Mouse (Mus musculus) kidney, embryonic 16.5 days (tissue): ENCODE data around the gene Dact1. TPM values are rescaled to one million over a fixed set of nuclear protein-coding genes. Genes with fewer than 3 reads are reported as not detected.

ENCODE experiments used
- ATAC-seq: fragments of 200-750 bp; cut with Nextera tagmentation; 2 replicates; pipeline ENCODE4 v1.8.0; 2017; ENCODE audit warnings: moderate TSS enrichment; ENCODE audit not compliant: low FRiP score, low TSS enrichment
- H3K27ac ChIP-seq: fragments of 300-500 bp; sonication (generic); 2 replicates; pipeline ENCODE4 v1.5.1; 2014; ENCODE audit warnings: low read length
- H3K27me3 ChIP-seq: fragments of 300-500 bp; sonication (generic); 2 replicates; pipeline ENCODE4 v1.6.1; 2014; ENCODE audit warnings: low read length, control low read depth, mixed read lengths; ENCODE audit not compliant: insufficient read depth
- H3K36me3 ChIP-seq: fragments of 300-500 bp; sonication (generic); 2 replicates; pipeline ENCODE4 v1.6.1; 2014; ENCODE audit warnings: low read length, control low read depth, mixed read lengths; ENCODE audit not compliant: insufficient read depth
- H3K4me1 ChIP-seq: fragments of 300-500 bp; sonication (generic); 2 replicates; pipeline ENCODE4 v1.6.1; 2014; ENCODE audit warnings: low read length, control low read depth, mixed read lengths; ENCODE audit not compliant: insufficient read depth
- H3K4me2 ChIP-seq: fragments of 300-500 bp; sonication (generic); replicated peaks from 2 replicates; pipeline ENCODE4 v1.6.1; 2014; ENCODE audit warnings: low read depth, low read length
- H3K4me3 ChIP-seq: fragments of 300-500 bp; sonication (generic); 2 replicates; pipeline ENCODE4 v1.5.1; 2014; ENCODE audit warnings: mild to moderate bottlenecking, low read length
- H3K9ac ChIP-seq: fragments of 300-500 bp; sonication (generic); replicated peaks from 2 replicates; pipeline ENCODE4 v1.6.1; 2014; ENCODE audit warnings: low read length
- H3K9me3 ChIP-seq: fragments of 300-500 bp; sonication (generic); 2 replicates; pipeline ENCODE4 v1.6.1; 2016; ENCODE audit warnings: low read length, control low read depth
- WGBS: fragments of 180-500 bp; shearing (Covaris S2); extraction: QIAGEN DNeasy Blood & Tissue Kit; methylation state at CpG from one replicate; pipeline ENCODE4 v1.1.7; 2014; 5-methylcytosine and 5-hydroxymethylcytosine counted together
- polyA plus RNA-seq: library from polyadenylated mRNA; unstranded; fragments of >200 nt; fragmentation: Nextera tagmentation; extraction: Ambion mirVana; gene quantifications from 2 replicates; pipeline ENCODE4 v1.2.1, GENCODE M21; 2015

The Dact1 gene
- polyA plus RNA-seq, 1 experiment from 2014 or later = 12.5 TPM

DNA sequence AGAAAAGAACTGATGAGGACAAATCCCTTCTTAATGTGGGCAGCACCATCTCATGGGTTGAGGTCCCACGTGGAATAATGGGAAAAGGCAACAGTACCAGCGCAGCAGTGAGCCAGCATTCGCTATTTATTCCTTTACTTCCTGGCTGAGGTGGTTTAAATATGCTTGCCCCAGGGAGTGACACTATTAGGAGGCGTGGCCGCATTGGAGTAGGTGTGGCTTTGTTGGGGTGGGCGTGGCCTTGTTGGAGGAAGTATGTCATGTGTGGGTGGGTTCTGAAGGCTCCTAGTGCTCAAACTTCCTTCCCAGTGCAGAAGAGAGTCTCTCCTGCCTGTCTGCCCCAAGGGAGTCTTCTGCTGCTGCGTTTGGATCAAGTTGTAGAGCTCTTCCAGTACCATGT lies 51.9 kb downstream of the Dact1 start:
- 91% methylated on average over 7 of the region's 7 CpGs for WGBS
- H3K36me3 ChIP-seq = no peaks in the 10 kb centered on the region
- H3K9me3 ChIP-seq = no peaks in the 10 kb centered on the region
- H3K27me3 ChIP-seq = no peaks in the 10 kb centered on the region
- no peak for ATAC-seq
- H3K27ac ChIP-seq = no peak overlapping the region
- H3K9ac ChIP-seq = no peak overlapping the region
- no peak overlapping the region for H3K4me2 ChIP-seq
- 0 out of 2 replicates have a peak, but pooled peaks cover 3% of the 10 kb centered on the region for H3K4me1 ChIP-seq
- H3K4me3 ChIP-seq = no peak overlapping the region

DNA sequence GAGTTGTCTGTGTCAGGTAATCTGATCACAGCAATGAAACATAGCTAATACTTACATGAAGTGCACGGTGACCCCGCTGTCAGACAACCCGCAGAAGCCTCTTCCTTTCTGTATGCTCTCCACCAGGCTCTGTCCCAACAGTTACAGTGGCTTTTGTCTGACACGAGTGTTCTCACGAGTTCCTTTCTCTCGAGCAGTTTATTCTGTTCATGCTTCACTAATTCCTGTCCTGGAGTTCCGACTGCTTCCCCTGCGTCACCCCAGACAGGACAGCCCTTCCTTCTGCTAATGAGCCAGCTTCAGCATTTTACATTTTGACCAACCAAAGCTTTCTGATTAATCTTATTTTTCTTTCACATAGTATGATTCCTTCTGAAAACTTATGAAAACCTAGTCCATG lies 52.7 kb downstream of the Dact1 start:
- no peaks in the 10 kb centered on the region for H3K36me3 ChIP-seq
- H3K27me3 ChIP-seq = no peaks in the 10 kb centered on the region
- no peak overlapping the region for H3K4me3 ChIP-seq
- H3K9ac ChIP-seq = no peak overlapping the region
- 60% methylated on average over 8 of the region's 8 CpGs for WGBS
- H3K9me3 ChIP-seq = no peaks in the 10 kb centered on the region
- no peak for ATAC-seq
- H3K27ac ChIP-seq = no peak overlapping the region
- no peak overlapping the region for H3K4me2 ChIP-seq
- 0 out of 2 replicates have a peak, but pooled peaks cover 3% of the 10 kb centered on the region for H3K4me1 ChIP-seq

DNA sequence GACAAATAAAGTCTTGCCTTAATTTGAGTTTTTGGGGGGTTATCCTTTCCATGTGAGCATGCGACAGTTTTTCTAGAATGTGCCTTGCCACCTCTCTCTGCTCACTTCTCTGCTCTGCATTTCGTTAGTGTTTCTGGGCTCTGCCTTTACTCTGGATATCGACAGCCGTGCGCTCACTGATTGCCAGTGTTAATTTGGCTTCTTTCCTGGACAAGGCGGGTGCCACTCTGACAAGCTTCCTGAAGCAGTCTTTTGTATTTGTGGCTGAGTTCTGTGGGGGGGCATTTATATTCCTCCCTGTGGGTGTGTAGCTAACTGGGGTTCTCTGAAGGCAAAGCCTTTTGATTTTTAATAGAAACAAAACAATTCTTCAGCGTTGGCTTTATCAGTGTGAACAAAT lies 54.4 kb downstream of the Dact1 start:
- H3K27ac ChIP-seq = no peak overlapping the region

DNA sequence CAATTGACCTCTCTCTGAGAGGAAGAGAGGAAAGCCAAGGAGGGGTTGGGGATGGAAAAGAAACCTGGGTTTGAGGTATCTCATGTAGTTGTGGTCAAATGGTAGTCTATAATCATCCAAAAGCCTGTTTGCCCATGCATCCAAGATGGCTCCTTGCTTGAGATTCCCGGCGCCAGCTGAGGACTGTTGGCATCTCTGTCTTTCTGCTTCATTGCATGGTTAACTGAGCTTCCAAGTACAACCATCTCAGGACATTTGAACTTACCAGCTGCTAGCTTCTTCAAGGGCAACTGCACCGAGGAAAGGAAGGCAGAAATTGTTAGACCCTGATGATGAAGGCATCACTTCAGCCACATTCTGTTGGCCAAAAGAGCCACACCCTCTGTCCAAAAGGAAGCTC lies 54.8 kb downstream of the Dact1 start:
- Histone ChIP-seq H3K27ac (no peak overlapping the region), H3K4me1 (0 out of 2 replicates have a peak, but pooled peaks cover 3% of the 10 kb centered on the region), H3K27me3 (no peaks in the 10 kb centered on the region), H3K36me3 (no peaks in the 10 kb centered on the region), H3K9ac (no peak overlapping the region), H3K9me3 (no peaks in the 10 kb centered on the region), H3K4me2 (no peak overlapping the region), H3K4me3 (no peak overlapping the region)
- WGBS = 69% methylated on average over 3 of the region's 3 CpGs
- ATAC-seq = no peak

More for the DNA sequence above, 54.4 kb downstream of the Dact1 start:
- no peaks in the 10 kb centered on the region for H3K9me3 ChIP-seq
- H3K36me3 ChIP-seq = no peaks in the 10 kb centered on the region
- H3K9ac ChIP-seq = no peak overlapping the region
- no peak for ATAC-seq
- H3K27me3 ChIP-seq = no peaks in the 10 kb centered on the region
- H3K4me3 ChIP-seq = no peak overlapping the region
- WGBS = 80% methylated on average over 7 of the region's 7 CpGs
- H3K4me1 ChIP-seq = 0 out of 2 replicates have a peak, but pooled peaks cover 3% of the 10 kb centered on the region
- H3K4me2 ChIP-seq = no peak overlapping the region

DNA sequence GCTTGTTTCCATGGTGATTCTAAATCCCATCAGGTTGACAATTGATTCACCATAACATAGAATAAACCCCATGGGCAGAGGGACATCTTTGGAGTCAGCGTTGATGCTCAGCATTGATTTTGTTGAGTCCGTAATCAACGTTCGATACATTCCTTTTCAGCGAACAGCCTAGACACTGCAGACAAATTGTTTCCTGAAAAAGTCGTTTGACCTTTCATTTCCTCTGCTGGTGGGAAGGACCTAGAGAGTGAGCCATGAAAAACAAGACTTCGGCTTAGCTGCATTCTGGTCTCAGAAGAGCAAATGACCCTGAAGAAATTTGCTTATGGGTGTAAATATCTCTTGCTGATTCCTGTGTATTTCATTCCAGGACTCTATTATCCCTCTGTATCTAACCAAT lies 55.5 kb downstream of the Dact1 start:
- Histone ChIP-seq H3K4me2 (no peak overlapping the region), H3K9me3 (no peaks in the 10 kb centered on the region), H3K4me1 (0 out of 2 replicates have a peak, but pooled peaks cover 3% of the 10 kb centered on the region), H3K27me3 (no peaks in the 10 kb centered on the region), H3K9ac (no peak overlapping the region), H3K27ac (no peak overlapping the region), H3K36me3 (no peaks in the 10 kb centered on the region), H3K4me3 (no peak overlapping the region)
- no peak for ATAC-seq
- WGBS = 39% methylated on average over 7 of the region's 7 CpGs

DNA sequence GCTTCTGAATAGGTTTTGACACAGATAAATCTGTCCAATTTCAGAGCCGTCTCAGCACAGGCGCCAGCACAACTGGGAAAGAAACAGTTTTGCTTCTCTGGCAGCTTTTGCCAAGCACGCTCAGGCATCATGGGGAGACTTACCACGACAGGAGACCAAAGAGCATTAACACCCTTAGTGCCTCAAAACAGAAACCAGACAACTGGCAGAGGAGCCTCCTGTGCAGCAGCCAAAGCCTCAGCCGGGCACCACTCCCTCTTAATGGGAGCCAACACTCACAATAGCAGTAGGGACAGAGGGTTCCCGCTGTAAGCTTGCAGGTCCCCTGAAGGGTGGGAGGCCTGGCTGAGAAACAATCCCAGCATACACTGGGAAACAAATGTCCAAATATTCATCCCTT lies 56.5 kb downstream of the Dact1 start:
- H3K27me3 ChIP-seq = no peaks in the 10 kb centered on the region
- WGBS = 67% methylated on average over 6 of the region's 6 CpGs
- no peak overlapping the region for H3K4me3 ChIP-seq
- no peaks in the 10 kb centered on the region for H3K9me3 ChIP-seq
- H3K36me3 ChIP-seq = no peaks in the 10 kb centered on the region
- H3K9ac ChIP-seq = no peak overlapping the region
- H3K27ac ChIP-seq = no peak overlapping the region
- ATAC-seq = no peak
- 0 out of 2 replicates have a peak, but pooled peaks cover 3% of the 10 kb centered on the region for H3K4me1 ChIP-seq
- no peak overlapping the region for H3K4me2 ChIP-seq

DNA sequence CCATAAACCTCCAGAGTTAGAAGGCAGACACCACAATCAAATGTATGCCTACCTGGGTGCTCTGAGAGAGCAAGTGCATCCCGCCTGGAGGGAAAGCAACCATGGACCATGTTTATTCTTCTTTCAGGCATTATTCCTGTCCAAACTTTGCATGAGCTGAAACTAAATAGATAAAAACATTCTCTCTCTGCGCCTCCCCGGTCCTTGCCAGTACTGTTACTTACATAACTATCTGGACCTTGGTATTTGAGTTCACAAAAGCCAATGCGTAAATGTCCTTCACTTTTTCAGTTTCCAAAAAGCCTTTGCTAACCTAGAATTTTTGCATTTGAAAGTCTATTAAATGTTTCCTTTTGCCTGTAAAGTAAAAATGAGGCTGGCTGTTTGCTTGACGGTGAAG lies 58.9 kb downstream of the Dact1 start:
- no peak overlapping the region for H3K9ac ChIP-seq
- no peaks in the 10 kb centered on the region for H3K9me3 ChIP-seq
- no peak overlapping the region for H3K27ac ChIP-seq
- H3K4me2 ChIP-seq = no peak overlapping the region
- ATAC-seq = no peak
- 83% methylated on average over 5 of the region's 5 CpGs for WGBS
- no peak overlapping the region for H3K4me3 ChIP-seq
- no peaks in the 10 kb centered on the region for H3K27me3 ChIP-seq
- H3K36me3 ChIP-seq = no peaks in the 10 kb centered on the region
- H3K4me1 ChIP-seq = 0 out of 2 replicates have a peak, but pooled peaks cover 3% of the 10 kb centered on the region

Other genes with a start within 250 kb of the Dact1 start
- gene Tomm20l, start 198.5 kb upstream of the Dact1 start, polyA plus RNA-seq = 0.33 TPM in 1 of 2 replicates, not detected in the other
- 87.5 and 87.8 TPM in 2 replicates for gene Timm9, start 173.2 kb upstream of the Dact1 start, polyA plus RNA-seq
- 12.2 and 18.0 TPM in 2 replicates for gene 2700049A03Rik, start 173.0 kb upstream of the Dact1 start, polyA plus RNA-seq